16 mouse cellular contexts compared by ENCODE assay signal in the genomic region with DNA sequence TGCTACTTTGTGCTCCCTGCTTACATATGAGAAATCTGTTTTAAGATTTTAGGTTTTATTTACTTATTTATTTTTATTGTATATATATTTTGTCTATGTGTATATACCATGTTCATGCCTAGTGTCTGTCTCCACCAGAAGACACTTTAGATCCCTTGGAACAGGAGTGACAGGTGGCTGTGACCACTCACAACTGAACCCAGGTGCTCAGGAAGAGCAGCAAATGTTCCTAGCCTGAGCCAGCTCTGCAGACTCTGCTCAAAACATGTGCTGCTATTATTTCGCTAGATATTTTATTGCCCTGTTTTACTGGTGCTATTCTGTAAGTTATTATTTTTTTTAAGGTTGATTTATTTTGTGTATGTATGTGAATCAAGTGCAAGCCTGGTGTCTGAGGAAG.
"Had no signal": no experiment of that assay in that cellular context is flagged by ENCODE, and none has a peak within 500 bp of the region (broad histone marks: within the 10 kb centered on the region; RNA-seq: fewer than 3 reads in every experiment).

No protein-coding gene starts in this region.

- DNase-seq: retina, postnatal 1 day; right cerebral cortex, adult 18-20 months; right cerebral cortex, postnatal 14 days; right cerebral cortex, postnatal 25 days; right cerebral cortex, postnatal 4 days; spleen, adult 18-20 months; thymus, adult 18-20 months; thymus, adult 2 months; thymus, postnatal 14 days; thymus, postnatal 25 days; thymus, postnatal 36 days; thymus, postnatal 4 days had no signal

- H3K27ac ChIP-seq: neural tube, embryonic 13.5 days; neural tube, embryonic 15.5 days; stomach, embryonic 15.5 days; stomach, postnatal 0 days had no signal

- H3K4me3 ChIP-seq: neural tube, embryonic 13.5 days; neural tube, embryonic 15.5 days; stomach, embryonic 15.5 days had no signal
